Mouse (Mus musculus) B cell, adult 67 days (primary cell): ENCODE results near the gene Fam83e. TPM values are rescaled to one million over a fixed set of nuclear protein-coding genes. Genes with fewer than 3 reads are reported as not detected.

Experiments
- total RNA-seq, 2 experiments: library from RNA; stranded (reverse); gene quantifications; 4 replicates each; pipeline ENCODE4 v1.2.4; 2023

Fam83e gene
- total RNA-seq = under 1 TPM; 0.42 to 0.99 TPM

DNA sequence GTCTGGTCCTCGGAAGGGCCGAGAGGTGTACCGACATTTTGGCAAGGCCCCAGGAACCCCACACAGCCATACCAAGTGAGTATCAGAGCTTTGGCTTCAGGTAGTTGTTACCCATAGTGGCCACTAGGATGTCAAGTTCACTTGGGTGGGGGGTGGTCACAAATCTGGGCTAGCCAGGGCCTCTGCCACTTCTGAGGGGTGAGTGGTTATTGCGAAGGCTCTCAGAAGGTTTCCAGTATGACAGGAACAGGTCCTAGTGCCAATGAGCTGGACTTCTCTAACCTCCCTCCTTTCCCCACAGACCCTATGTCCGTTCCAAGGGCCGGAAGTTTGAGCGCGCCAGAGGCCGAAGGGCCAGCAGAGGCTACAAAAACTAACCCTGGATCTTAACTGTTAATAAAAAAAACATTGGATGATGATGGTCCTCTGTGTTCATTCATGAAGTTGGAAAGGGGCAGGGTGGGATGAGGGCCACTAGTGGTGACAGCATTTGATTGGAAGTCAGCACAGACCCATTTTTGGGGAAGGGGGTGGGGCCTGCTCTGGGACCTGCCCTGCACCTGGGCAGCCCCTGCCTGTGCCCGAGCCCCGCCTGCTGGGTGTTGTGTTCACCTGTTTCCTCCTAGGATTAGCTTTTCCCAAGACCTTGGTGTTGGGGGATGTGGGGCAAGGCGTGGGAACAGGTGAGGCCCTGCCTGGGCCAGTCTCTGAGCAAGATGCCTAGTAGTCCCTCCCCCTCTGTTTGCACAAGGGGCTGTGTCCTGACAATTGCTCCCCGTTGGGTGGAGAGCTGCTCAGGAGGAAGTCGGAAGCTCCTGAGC lies at the start of gene Fam83e:
Gene Fam83e (plus strand): TSS at position 800 of the 821 bp plus-strand sequence.

DNA sequence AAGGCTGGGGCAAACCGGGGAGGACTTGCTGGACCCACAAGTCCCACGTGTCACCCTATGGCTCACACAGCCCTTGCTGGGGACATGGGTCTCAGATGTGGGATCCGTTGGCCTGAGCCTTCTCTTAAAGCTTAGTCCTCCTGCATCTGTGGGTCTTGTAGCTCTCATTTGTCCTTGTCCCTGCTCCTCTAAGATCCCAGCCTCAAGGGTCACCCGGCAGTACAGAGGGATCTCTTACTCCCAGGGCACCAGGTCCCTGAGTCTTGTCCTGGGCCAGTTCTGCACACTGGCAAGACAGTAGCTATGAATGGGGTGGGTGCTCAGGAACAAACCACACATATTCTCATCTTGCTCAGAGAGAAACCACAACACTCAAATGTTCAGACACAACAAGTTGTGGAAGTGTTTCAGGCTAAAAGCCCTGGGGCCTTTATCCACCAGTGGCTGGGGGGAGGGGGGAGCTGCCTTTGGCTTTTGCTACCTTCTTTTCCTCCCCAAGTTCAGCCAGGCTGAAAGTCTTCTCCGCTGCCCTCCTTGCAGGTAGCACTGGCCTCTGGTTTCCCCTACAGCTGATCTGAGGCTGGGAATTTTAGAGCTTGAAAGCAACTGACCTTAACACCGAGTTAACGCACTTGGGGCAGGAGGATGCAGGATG lies 37.5 kb upstream of the Fam83e start, which contains the start of gene Ntn5:
Gene Ntn5 (plus strand): TSS at position 627 of the 655 bp plus-strand sequence.

DNA sequence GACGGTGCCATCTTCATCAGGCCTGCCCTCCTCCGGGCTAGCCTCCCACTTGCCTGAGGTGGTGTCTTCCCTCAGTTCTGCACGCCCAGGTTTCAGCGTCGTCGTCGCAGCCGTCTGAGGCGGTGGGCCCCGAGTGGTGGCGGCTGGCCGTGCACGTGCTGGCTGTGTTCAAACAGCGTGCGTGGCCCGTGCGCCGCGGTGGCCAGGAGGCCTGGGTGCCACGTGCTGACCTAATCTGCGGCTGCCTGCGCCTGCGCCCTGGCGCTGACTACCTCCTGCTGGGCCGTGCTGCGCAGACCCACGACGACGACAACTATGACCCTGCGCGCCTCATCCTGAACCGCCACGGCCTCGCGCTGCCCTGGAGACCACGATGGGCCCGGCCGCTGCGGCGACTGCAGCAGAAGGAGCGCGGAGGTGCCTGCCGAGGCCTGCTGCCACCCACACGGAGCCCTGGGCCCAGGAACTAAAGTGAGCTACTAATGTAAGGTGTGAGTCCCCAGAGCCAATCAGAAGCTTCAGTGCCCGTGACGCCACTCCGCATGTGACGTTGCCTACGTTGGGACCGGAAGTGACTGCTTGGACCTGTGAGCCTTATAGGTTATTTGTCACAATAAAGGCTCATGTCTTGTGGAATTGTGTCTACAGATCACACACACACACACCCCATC lies 27.0 kb upstream of the Fam83e start, which contains the start of gene Sec1:
Gene Sec1 (minus strand): TSS at position 482 of the 671 bp plus-strand sequence.

DNA sequence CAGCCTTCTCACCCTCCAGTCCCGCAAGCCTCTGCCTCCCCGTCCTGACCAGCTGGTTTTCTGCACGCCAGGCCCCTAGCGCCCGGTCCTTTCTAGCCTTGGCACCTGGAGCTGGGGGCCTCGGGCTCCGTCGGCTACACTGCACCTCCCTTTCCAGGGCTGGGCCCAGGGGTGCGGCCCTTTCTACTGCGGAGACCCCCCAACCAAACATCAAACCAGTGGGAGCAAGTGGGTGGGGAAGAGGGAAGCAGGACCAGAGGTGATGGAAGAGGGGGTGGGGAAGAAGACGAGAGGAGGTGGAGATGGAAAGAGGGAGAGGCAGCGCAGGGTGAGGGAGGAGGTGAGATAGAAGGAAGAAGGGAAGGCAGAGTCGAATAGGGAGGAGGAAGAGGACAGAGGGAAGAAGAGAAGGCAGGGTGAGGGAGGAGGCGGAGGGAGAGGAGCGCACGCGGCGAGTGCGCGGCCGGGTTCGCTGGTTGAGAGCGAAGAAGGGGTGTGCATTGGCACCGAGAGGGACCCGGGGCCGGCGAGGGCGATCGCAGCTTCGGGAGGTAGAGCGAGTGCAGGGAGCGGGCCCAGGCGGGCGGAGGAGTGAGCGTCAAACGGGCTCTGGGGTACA lies 21.4 kb upstream of the Fam83e start, which contains the start of gene Car11:
Gene Car11 (plus strand): TSS at position 321 of the 619 bp plus-strand sequence.

DNA sequence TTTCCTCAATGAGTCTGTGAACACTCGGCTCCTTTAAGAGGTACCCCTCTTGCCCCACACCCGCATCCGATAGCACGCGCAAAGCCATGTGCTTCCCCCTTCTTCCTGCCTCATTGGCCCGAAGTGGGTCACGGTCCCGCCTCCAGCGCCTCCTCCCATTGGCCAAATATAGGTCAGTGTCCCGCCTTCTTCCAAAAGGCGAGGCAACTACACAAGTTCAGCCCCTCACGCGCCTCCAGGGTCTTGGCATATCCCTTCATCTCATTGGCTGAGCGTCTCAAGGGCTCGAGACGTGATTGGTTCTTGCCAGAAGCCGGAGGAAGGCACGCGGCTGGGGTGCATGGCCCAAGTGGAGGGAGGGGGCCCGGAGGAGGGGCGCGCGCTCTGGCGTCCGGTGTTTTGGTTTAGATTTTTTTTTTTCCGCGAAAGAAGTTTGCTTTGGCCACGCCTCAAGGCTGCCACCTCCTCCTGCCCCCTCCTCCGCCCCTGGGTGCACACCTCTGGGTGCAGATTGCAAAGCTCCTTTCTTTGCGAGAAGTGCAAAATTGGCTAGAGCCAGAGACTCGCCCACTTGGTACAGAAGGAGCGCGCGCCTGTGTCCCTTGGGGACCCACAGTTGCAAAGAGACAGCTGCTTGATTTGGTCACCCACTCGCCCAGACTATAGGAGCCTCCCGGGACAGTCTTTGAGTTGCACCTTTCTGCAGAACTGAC lies 16.1 kb upstream of the Fam83e start, which contains the start of gene Dbp:
Gene Dbp (plus strand): TSS at position 359 of the 713 bp plus-strand sequence.

DNA sequence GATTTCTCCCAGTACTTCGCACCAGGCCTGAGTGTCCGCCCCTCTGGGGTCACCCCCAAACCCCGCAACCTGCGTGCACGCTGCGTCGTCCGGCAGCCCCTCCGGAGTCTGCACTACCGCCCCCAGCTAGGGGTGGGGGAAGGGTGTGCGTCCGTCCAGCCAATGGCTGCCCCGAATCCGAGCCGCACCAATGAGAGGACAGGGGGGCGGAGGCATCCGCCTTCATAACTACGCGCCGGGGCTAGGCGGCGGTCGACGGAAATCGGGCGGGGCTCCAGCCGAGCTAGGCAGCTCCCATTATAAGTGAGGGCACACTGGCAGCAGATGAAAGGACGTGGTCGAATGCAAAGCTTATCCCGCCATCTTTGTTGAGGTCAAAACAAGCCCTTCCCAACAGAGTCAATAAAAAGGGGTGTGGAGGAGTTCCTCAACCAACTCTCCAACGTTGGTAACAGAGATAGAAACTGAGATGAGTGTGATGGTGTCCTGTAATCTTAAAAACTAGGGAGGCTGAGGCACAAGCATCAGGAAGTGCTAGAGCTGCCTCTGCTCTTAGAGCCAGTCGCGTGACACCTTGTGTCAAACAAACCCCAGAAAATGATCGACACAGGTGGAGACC lies 5.8 kb upstream of the Fam83e start, which contains the start of gene Rpl18:
Gene Rpl18 (plus strand): TSS at position 368 of the 619 bp plus-strand sequence.

DNA sequence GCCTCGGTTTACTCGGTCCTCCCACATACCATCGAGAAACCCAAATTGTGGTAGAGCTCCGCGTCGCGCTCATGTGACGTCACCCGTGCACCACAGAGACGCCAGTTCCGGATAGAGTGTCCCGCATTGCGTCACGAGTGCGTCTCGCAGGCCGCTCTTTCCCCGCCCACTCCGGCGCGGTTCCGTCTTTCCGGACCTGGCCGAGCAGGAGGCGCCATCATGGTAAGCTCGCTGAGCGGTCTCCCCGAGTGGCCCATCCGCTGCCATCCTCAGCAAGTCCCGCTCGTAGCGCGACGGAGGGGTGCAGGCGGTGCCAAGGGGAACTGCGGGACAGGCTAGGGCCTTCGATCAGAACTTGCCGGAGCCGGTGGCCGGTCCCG lies 3.1 kb upstream of the Fam83e start, which contains the start of gene Sphk2:
Gene Sphk2 (minus strand): TSS at position 85 of the 380 bp plus-strand sequence.

DNA sequence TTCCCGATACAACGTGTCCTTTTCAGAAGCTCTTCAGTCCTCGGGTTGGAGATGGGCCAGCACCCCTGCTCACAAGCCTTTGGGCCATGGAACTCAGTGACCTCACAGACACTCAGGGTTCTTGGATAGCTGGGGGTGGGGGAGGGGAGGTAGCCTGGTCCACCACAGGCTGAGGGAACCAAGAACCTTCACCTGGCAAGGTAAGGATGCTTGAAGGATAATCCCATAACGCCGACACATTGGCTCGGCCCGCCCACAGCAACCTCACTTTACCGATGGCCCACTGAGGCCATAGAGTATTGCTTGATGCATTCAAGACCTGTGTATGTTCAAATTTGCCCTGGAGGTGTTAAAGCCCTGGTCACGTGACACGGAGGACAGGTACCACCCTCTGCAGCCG lies 4.7 kb downstream of the Fam83e start, which contains the start of gene Spaca4:
Gene Spaca4 (minus strand): TSS at position 101 of the 400 bp plus-strand sequence.

Other genes starting within 250 kb of the Fam83e start
- gene Tulp2, start 239.3 kb upstream of the Fam83e start, total RNA-seq = not detected
- 1 to 10 TPM in 1 of 2 experiments, not detected in 1; 3.7 TPM for gene Gm45808, start 234.4 kb upstream of the Fam83e start, total RNA-seq
- gene Dhdh, start 232.4 kb upstream of the Fam83e start, total RNA-seq = 1 to 10 TPM; 3.3 to 5.3 TPM
- 10 to 100 TPM; 78.3 to 83.7 TPM for gene Nucb1, start 210.8 kb upstream of the Fam83e start, total RNA-seq
- 1,000 to 10,000 TPM in 1 of 2 experiments, 100 to 1,000 TPM in 1; 780 to 1,130 TPM for gene Ppp1r15a, start 194.9 kb upstream of the Fam83e start, total RNA-seq
- 1 to 10 TPM; 2.5 to 2.8 TPM for gene Plekha4, start 194.9 kb upstream of the Fam83e start, total RNA-seq
- gene Hsd17b14, start 166.3 kb upstream of the Fam83e start, total RNA-seq = 1 to 10 TPM in 1 of 2 experiments, not detected in 1; 8.0 TPM
- gene Bcat2, start 151.1 kb upstream of the Fam83e start, total RNA-seq = 10 to 100 TPM; 28.7 to 47.2 TPM
- gene Fgf21, start 105.7 kb upstream of the Fam83e start, total RNA-seq = not detected
- not detected for gene Fut1, start 103.9 kb upstream of the Fam83e start, total RNA-seq
- not detected for gene Izumo1, start 99.4 kb upstream of the Fam83e start, total RNA-seq
- gene Rasip1, start 93.7 kb upstream of the Fam83e start, total RNA-seq = not detected
- gene Mamstr, start 81.2 kb upstream of the Fam83e start, total RNA-seq = not detected
- gene Fut2, start 54.8 kb upstream of the Fam83e start, total RNA-seq = not detected
- gene Ntn5, start 37.2 kb upstream of the Fam83e start, total RNA-seq = not detected
- not detected for gene Sec1, start 26.8 kb upstream of the Fam83e start, total RNA-seq
- not detected for gene Car11, start 21.4 kb upstream of the Fam83e start, total RNA-seq
- 10 to 100 TPM; 18.5 to 23.3 TPM for gene Dbp, start 16.1 kb upstream of the Fam83e start, total RNA-seq
- 1,000 to 10,000 TPM; 1,959 to 2,082 TPM for gene Rpl18, start 5.8 kb upstream of the Fam83e start, total RNA-seq
- 10 to 100 TPM; 33.4 to 41.2 TPM for gene Sphk2, start 3.2 kb upstream of the Fam83e start, total RNA-seq
- not detected for gene Spaca4, start 4.6 kb downstream of the Fam83e start, total RNA-seq
- under 1 TPM in 1 of 2 experiments, not detected in 1; 0.26 TPM for gene Lmtk3, start 62.5 kb downstream of the Fam83e start, total RNA-seq
- not detected for gene Sult2b1, start 63.5 kb downstream of the Fam83e start, total RNA-seq
- gene Cyth2, start 93.4 kb downstream of the Fam83e start, total RNA-seq = 100 to 1,000 TPM; 108 to 146 TPM
- gene Kcnj14, start 103.6 kb downstream of the Fam83e start, total RNA-seq = 1 to 10 TPM; 2.3 to 3.3 TPM
- 10 to 100 TPM; 27.9 to 32.7 TPM for gene Grwd1, start 109.7 kb downstream of the Fam83e start, total RNA-seq
- gene Kdelr1, start 151.6 kb downstream of the Fam83e start, total RNA-seq = 10 to 100 TPM; 60.0 to 71.8 TPM
- under 1 TPM; 0.38 to 0.47 TPM for gene Grin2d, start 157.2 kb downstream of the Fam83e start, total RNA-seq
- gene Syngr4, start 175.5 kb downstream of the Fam83e start, total RNA-seq = not detected
- gene Tmem143, start 175.7 kb downstream of the Fam83e start, total RNA-seq = 10 to 100 TPM in 1 of 2 experiments, 1 to 10 TPM in 1; 7.6 to 10.8 TPM
- 100 to 1,000 TPM; 199 to 219 TPM for gene Emp3, start 200.2 kb downstream of the Fam83e start, total RNA-seq
- 1 to 10 TPM; 6.3 TPM for gene Ccdc114, start 202.9 kb downstream of the Fam83e start, total RNA-seq